Mouse (Mus musculus) thymus, adult 2 months (tissue): ENCODE results near the gene Tbx15. TPM values are rescaled to one million over a fixed set of nuclear protein-coding genes. Genes with fewer than 3 reads are reported as not detected.

Source experiments
- DNase-seq: peaks from one replicate; pipeline ENCODE4 v3.0.0; 2021
- H3K27ac ChIP-seq: fragments of 200-500 bp; 2 replicates; pipeline ENCODE4 v1.5.1; 2012; ENCODE audit warnings: low read length, control low read depth; ENCODE audit not compliant: control insufficient read depth, insufficient read depth
- H3K27me3 ChIP-seq: fragments of 200-500 bp; 2 replicates; pipeline ENCODE4 v1.6.1; 2012; ENCODE audit warnings: mild to moderate bottlenecking, low read length, moderate library complexity, mixed read lengths; ENCODE audit not compliant: control insufficient read depth, insufficient read depth
- H3K36me3 ChIP-seq: fragments of 200-500 bp; 2 replicates; pipeline ENCODE4 v1.6.1; 2012; ENCODE audit warnings: mild to moderate bottlenecking, low read length, moderate library complexity; ENCODE audit not compliant: control insufficient read depth, insufficient read depth
- H3K4me1 ChIP-seq: fragments of 200-500 bp; replicated peaks from 2 replicates; pipeline ENCODE4 v1.6.1; 2012; ENCODE audit warnings: low read length; ENCODE audit not compliant: control insufficient read depth, insufficient read depth
- H3K4me3 ChIP-seq: fragments of 200-500 bp; 2 replicates; pipeline ENCODE4 v1.5.1; 2012; ENCODE audit warnings: mild to moderate bottlenecking, low read length, control low read depth, moderate library complexity; ENCODE audit not compliant: control insufficient read depth, insufficient read depth
- CTCF ChIP-seq: fragments of 200-500 bp; IDR thresholded peaks from 2 replicates; pipeline ENCODE4 v1.5.1; 2012; ENCODE audit warnings: mild to moderate bottlenecking, control low read depth, low read length, moderate library complexity, borderline replicate concordance; ENCODE audit not compliant: control insufficient read depth, poor library complexity, insufficient read depth; ENCODE audit errors: extremely low read depth
- POLR2A ChIP-seq: fragments of 200-500 bp; IDR thresholded peaks from 2 replicates; pipeline ENCODE4 v1.6.1; 2012; ENCODE audit warnings: mild to moderate bottlenecking, low read length, control low read depth, moderate library complexity; ENCODE audit not compliant: control insufficient read depth, poor library complexity, insufficient read depth; ENCODE audit errors: extremely low read depth
- WGBS: fragments of 180-500 bp; shearing (Covaris S2); methylation state at CpG from one replicate; pipeline ENCODE4 v1.1.7; 2018; 5-methylcytosine and 5-hydroxymethylcytosine counted together
- polyA plus RNA-seq: library from polyadenylated mRNA; depleted of rRNA; stranded (reverse); fragments of >200 nt; gene quantifications from 2 replicates; pipeline ENCODE4 v1.2.3, GENCODE M21; 2012

The Tbx15 gene
- polyA plus RNA-seq, 1 experiment: 0.34 TPM

DNA sequence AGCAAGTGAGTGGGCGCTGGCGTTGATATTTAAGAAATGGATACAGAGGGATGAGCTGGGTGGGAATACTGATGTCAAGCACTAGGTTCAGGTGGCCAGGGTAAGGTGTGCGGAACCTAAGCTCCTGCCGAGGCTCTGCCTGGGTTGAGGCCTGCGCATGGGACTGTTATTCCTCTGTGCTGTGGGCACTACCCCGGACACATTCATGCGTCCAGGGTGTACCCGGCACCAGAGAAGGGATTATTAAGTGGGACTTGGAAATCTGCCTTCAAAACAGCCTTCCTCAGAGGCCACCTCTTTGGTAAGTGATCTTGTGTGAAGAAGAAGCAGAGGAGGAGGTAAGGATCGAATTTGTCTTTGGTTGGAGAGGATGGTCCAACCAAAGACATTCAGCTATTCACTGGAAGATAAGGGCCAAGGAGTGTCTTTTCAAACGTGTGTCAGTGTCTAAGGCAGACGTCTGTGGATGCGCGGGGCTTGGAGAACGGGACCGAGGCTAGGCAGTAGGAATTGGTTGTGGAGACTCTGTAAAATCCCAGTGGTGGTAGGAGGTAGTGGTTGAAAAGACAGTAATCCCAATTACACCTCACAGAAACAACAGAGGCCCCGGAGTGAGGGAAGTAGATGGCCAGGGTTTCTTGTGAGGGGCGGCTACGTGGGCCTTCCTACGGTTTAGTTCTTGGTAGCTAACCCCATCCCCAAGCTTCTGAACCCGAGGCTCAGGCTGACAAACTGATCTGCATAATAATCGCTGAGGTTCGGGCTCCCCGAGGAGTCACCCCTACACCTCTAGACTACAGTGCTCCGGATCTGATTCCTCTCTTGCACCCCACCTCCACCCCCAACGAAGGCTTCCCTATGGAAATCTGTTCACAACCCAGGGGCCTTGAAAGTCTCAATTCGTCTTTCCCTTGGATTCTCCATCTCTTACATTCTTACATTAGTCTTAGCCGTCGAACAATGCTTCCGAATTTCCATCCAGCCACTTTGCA, 17.7 kb downstream of the Tbx15 start:
- Histone ChIP-seq H3K4me1 (no peaks in the 10 kb centered on the region; the same call in none of the 2 replicates), H3K4me3 (no peak overlapping the region), H3K36me3 (no peaks in the 10 kb centered on the region), H3K27me3 (peaks cover 42% of the 10 kb centered on the region), H3K27ac (no peak overlapping the region)
- TF ChIP-seq POLR2A (no peak), CTCF (no peak)
- 17% methylated on average over 29 of the region's 29 CpGs for WGBS
- DNase-seq: no peak

DNA sequence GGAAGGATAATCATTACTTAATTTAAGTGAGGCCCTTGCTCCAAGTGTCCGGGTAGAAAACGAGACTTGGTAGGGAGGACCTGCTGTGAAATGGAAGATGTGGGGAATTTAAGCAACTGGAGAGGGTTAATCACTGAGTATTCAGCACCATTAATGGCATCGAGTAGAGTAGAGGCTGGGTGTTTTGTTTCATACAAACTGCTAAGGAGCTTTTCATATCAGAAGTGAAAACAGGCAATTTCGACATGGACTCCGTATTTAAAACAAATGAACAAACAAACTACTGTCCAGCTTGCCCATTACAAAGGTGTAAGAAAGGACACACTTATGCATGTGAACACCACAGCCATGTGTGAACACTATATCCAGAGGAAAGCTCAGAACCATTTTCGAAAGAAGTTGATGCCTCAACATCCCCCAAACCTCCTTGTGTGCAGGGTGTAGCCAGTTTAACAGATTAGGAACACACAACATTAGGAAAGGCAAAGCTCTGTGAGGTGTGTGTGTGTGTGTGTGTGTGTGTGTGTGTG, 19.6 kb downstream of the Tbx15 start:
- TF ChIP-seq POLR2A: no peak
- no peak for TF ChIP-seq CTCF
- H3K4me3 ChIP-seq: no peak overlapping the region
- DNase-seq: no peak
- peaks cover 34% of the 10 kb centered on the region for H3K27me3 ChIP-seq
- H3K4me1 ChIP-seq: no peaks in the 10 kb centered on the region
- H3K27ac ChIP-seq: no peak overlapping the region
- WGBS: 15% methylated on average over 6 of the region's 6 CpGs
- no peaks in the 10 kb centered on the region for H3K36me3 ChIP-seq

DNA sequence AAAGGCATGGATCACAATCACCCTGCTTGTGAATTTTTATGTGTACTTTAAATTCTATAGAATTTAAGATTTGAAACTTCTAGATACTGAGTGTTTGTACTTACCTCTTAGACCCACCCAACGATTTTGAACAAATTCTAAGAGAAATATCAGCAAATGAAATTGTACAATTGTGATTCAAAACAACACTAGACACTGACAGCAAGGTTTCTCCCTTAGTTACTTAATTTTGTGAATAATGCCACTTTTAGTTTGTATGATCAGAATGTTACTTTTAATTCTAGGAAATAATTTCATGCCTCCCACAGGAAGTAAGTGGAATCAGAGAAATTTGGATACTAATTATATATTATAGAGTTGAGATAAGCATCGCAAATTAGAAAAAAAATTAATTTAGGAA, 20.2 kb downstream of the Tbx15 start:
- Histone ChIP-seq H3K4me1 (no peaks in the 10 kb centered on the region), H3K27ac (no peak overlapping the region), H3K4me3 (no peak overlapping the region), H3K36me3 (no peaks in the 10 kb centered on the region), H3K27me3 (peaks cover 33% of the 10 kb centered on the region)
- 38% methylated on average over 2 of the region's 2 CpGs for WGBS
- no peak for TF ChIP-seq CTCF
- TF ChIP-seq POLR2A: no peak
- no peak for DNase-seq

DNA sequence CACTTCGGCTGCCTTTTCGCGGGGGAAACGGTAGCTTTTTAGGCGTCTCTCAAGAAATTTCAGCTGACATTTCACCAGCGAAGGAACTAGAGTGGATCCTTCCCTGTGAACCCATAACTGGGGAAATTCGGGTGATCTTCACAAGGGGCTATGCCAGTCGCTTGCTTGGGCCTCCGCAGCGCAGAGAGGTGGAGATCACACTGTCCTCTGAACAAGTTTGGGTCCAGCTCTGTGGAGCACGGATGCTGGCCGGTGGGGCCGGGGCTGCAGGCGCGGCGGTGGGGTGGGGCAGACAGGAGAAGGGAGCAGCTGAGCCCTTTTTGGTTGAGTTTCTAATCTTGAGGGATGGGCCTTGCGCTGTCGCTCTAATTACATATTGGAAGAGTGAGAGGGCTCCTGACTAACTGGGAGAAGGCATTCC, 21.2 kb downstream of the Tbx15 start:
- Histone ChIP-seq H3K4me1 (no peaks in the 10 kb centered on the region), H3K4me3 (no peak overlapping the region), H3K27me3 (peaks cover 25% of the 10 kb centered on the region), H3K27ac (no peak overlapping the region), H3K36me3 (no peaks in the 10 kb centered on the region)
- no peak for DNase-seq
- TF ChIP-seq CTCF: no peak
- TF ChIP-seq POLR2A: no peak
- WGBS: 10% methylated on average over 18 of the region's 18 CpGs

DNA sequence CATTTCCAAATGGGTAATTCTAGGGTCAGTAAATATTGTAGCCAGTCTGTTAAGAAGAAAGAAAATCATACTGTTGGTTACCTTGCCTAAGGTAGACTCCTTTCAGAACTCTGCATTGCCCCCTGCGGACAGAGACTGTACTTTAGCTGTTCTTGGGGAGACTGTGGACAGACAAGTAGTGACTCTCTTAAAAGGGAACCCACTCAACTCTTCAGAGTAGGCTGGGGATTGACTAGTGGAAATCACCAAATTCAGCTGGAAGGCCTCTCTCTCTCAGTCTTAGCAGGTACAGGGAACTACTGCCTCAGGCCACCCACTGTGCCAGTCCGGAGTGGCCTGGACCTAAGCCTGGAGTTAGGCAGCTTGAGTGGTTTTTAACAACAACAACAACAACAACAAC, 21.8 kb downstream of the Tbx15 start:
- no peak overlapping the region for H3K27ac ChIP-seq
- 27% methylated on average over 2 of the region's 2 CpGs for WGBS
- no peak for DNase-seq
- H3K27me3 ChIP-seq: peaks cover 19% of the 10 kb centered on the region
- no peak for TF ChIP-seq CTCF
- TF ChIP-seq POLR2A: no peak
- no peaks in the 10 kb centered on the region for H3K36me3 ChIP-seq
- no peaks in the 10 kb centered on the region for H3K4me1 ChIP-seq
- H3K4me3 ChIP-seq: no peak overlapping the region

DNA sequence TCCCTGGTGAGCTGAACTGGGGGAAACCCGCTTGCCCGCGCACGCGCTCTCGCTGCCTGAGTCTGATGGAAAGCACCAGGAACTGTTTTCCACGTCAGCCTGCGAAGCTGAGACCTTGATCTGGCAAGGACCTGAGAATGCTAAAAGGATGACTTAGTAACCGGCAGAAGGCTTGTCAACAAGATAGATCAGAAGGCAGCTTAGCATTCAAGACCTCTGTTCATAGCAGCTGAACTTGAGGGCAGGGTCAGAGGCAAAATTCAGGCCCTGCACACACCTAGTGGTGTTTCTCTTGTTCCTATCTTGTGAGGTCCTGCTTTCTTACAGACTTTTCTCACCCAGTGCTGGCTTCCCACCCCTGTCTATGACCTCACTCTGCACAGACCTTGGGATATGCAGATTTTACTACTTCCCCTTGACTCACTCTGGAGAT, 23.3 kb downstream of the Tbx15 start:
- Histone ChIP-seq H3K4me3 (no peak overlapping the region), H3K36me3 (no peaks in the 10 kb centered on the region), H3K27ac (no peak overlapping the region), H3K27me3 (peaks cover 6% of the 10 kb centered on the region; the same call in 1 of the 2 replicates), H3K4me1 (no peaks in the 10 kb centered on the region)
- 50% methylated on average over 9 of the region's 9 CpGs for WGBS
- DNase-seq: no peak
- TF ChIP-seq POLR2A (no peak), CTCF (no peak)
